Mouse (Mus musculus) bone marrow, adult 2 months (tissue): ENCODE data around the gene Gm10719.
"Not testable (repeated sequence)": the region's sequence is repeated elsewhere in the genome, so short reads cannot be mapped to it uniquely, and the experiment has no call there.

Source experiments
- CTCF ChIP-seq: fragments of 200-500 bp; IDR thresholded peaks from 2 replicates; pipeline ENCODE4 v1.5.1; 2011; ENCODE audit warnings: low read length, control low read depth; ENCODE audit not compliant: control insufficient read depth, insufficient read depth
- POLR2A ChIP-seq: fragments of 200-500 bp; IDR thresholded peaks from 2 replicates; pipeline ENCODE4 v1.6.1; 2011; ENCODE audit warnings: low read depth, mild to moderate bottlenecking, control low read depth, low read length, borderline replicate concordance; ENCODE audit not compliant: control insufficient read depth

GRCm38 (mm10) chr9:3027200-3027599, 10.0 kb downstream of the Gm10719 start:
- not testable (repeated sequence) for TF ChIP-seq CTCF, POLR2A
